ENCODE assay signal across 10 mouse cellular contexts in genomic region chr12:16568496-16568895, GRCm38 (mm10). TPM values are rescaled to one million over a fixed set of nuclear protein-coding genes. Genes with fewer than 3 reads are reported as not detected.
A peak's percentile ranks its signal among the peaks of the same experiment; 100 is the strongest.
DNase-seq lines count a peak whose midpoint lies in the region; ATAC-seq and TF ChIP-seq lines count a peak whose summit lies in the region.
"Had no signal": no experiment of that assay in that cellular context is flagged by ENCODE, and none has a peak within 500 bp of the region (broad histone marks: within the 10 kb centered on the region; RNA-seq: fewer than 3 reads in every experiment).

No protein-coding gene starts in this region.

- H3K4me1 ChIP-seq in bone marrow, adult 2 months (ENCODE audit: control insufficient read depth, insufficient read depth, low read length) = peaks cover 3% of the 10 kb centered on the region
- no peaks in the 10 kb centered on the region for H3K4me1 ChIP-seq in hindbrain, embryonic 14.5 days (replicated peaks; ENCODE audit: control insufficient read depth, insufficient read depth, low read length)
- no peaks in the 10 kb centered on the region for H3K4me1 ChIP-seq in limb, embryonic 11.5 days (ENCODE audit: control insufficient read depth, insufficient read depth, low read length)
- H3K4me1 ChIP-seq in midbrain, postnatal 0 days (ENCODE audit: insufficient read depth, low read length) = no peaks in the 10 kb centered on the region
- H3K4me1 ChIP-seq: embryonic facial prominence, embryonic 12.5 days had no signal

- H3K4me3 ChIP-seq in bone marrow, adult 2 months (replicated peaks; ENCODE audit: control insufficient read depth, low read depth, low read length) = no peak overlapping the region
- H3K4me3 ChIP-seq in hindbrain, embryonic 14.5 days (replicated peaks; ENCODE audit: low read length) = no peak overlapping the region
- no peak overlapping the region for H3K4me3 ChIP-seq in limb, embryonic 11.5 days (ENCODE audit: low read depth, low read length)
- H3K4me3 ChIP-seq in midbrain, postnatal 0 days (ENCODE audit: low read depth, low read length) = no peak overlapping the region
- H3K4me3 ChIP-seq: embryonic facial prominence, embryonic 12.5 days; myocyte had no signal

- WGBS in bone marrow, adult 2 months = 25% methylated on average over 4 of the region's 4 CpGs
- 29% methylated on average over 4 of the region's 4 CpGs for WGBS in hindbrain, embryonic 14.5 days
- WGBS in limb, embryonic 11.5 days = 38% methylated on average over 4 of the region's 4 CpGs
- 30% methylated on average over 4 of the region's 4 CpGs for WGBS in midbrain, postnatal 0 days

- no peaks in the 10 kb centered on the region for H3K27me3 ChIP-seq in hindbrain, embryonic 14.5 days (ENCODE audit: control insufficient read depth, insufficient read depth, low read length)
- H3K27me3 ChIP-seq in limb, embryonic 11.5 days (ENCODE audit: control insufficient read depth, insufficient read depth, low read length) = no peaks in the 10 kb centered on the region
- H3K27me3 ChIP-seq in midbrain, postnatal 0 days (ENCODE audit: insufficient read depth, low read length) = no peaks in the 10 kb centered on the region
- H3K27me3 ChIP-seq: embryonic facial prominence, embryonic 12.5 days had no signal

- H3K36me3 ChIP-seq in hindbrain, embryonic 14.5 days (replicated peaks; ENCODE audit: control insufficient read depth, insufficient read depth) = peaks cover 85% of the 10 kb centered on the region
- H3K36me3 ChIP-seq in limb, embryonic 11.5 days (ENCODE audit: control insufficient read depth, insufficient read depth, low read length) = peaks cover 2% of the 10 kb centered on the region; the same call in 1 of the 2 replicates
- H3K36me3 ChIP-seq in midbrain, postnatal 0 days (ENCODE audit: insufficient read depth, low read length) = peaks cover 44% of the 10 kb centered on the region

- DNase-seq in left cerebral cortex, adult 18-20 months (ENCODE audit: low spot score in 2 of 2) = peak; percentile 56 to 72
- DNase-seq in left cerebral cortex, adult 11 months (ENCODE audit: low spot score) = no peak
- peak; percentile 89 for DNase-seq in hindbrain, embryonic 14.5 days (ENCODE audit: low spot score)
- DNase-seq in limb, embryonic 11.5 days (ENCODE audit: low spot score) = peak; percentile 74
- DNase-seq in midbrain, postnatal 0 days (ENCODE audit: low spot score) = peak; percentile 88
- DNase-seq in thymus, postnatal 0 days (ENCODE audit: low spot score) = peak; percentile 81

- no peak overlapping the region for H3K9ac ChIP-seq in hindbrain, embryonic 14.5 days
- H3K9ac ChIP-seq in limb, embryonic 11.5 days (ENCODE audit: low read length) = no peak overlapping the region
- H3K9ac ChIP-seq in midbrain, postnatal 0 days (replicated peaks; ENCODE audit: low read length, poor library complexity, severe bottlenecking) = no peak overlapping the region
- H3K9ac ChIP-seq: embryonic facial prominence, embryonic 12.5 days had no signal

- TF ChIP-seq CTCF in bone marrow, adult 2 months (IDR thresholded peaks at IDR 0.05; ENCODE audit: control insufficient read depth, insufficient read depth, low read length) = peak; percentile 71
- TF ChIP-seq CTCF in midbrain, postnatal 0 days (IDR thresholded peaks at IDR 0.05) = peak; percentile 93

- no peaks in the 10 kb centered on the region for H3K9me3 ChIP-seq in hindbrain, embryonic 14.5 days (ENCODE audit: control insufficient read depth, low read length)
- H3K9me3 ChIP-seq in limb, embryonic 11.5 days (ENCODE audit: control insufficient read depth, low read length) = no peaks in the 10 kb centered on the region
- no peaks in the 10 kb centered on the region for H3K9me3 ChIP-seq in midbrain, postnatal 0 days (ENCODE audit: low read length)
- H3K9me3 ChIP-seq: embryonic facial prominence, embryonic 12.5 days had no signal

- no peak overlapping the region for H3K27ac ChIP-seq in bone marrow, adult 2 months (ENCODE audit: control insufficient read depth, insufficient read depth, low read depth, low read length, poor library complexity)
- H3K27ac ChIP-seq in hindbrain, embryonic 14.5 days = peak overlapping the region; percentile 62; the same call in 1 of the 2 replicates
- no peak overlapping the region for H3K27ac ChIP-seq in limb, embryonic 11.5 days (replicated peaks; ENCODE audit: low read depth, low read length)
- H3K27ac ChIP-seq in midbrain, postnatal 0 days (ENCODE audit: low read depth, low read length) = no peak overlapping the region; the same call in 1 of the 2 replicates
- H3K27ac ChIP-seq: embryonic facial prominence, embryonic 12.5 days had no signal

- H3K4me2 ChIP-seq in hindbrain, embryonic 14.5 days (replicated peaks) = no peak overlapping the region
- H3K4me2 ChIP-seq in limb, embryonic 11.5 days (ENCODE audit: low read depth, severe bottlenecking) = no peak overlapping the region
- no peak overlapping the region for H3K4me2 ChIP-seq in midbrain, postnatal 0 days (ENCODE audit: low read depth, low read length, poor library complexity, severe bottlenecking)
- H3K4me2 ChIP-seq: embryonic facial prominence, embryonic 12.5 days had no signal

- peak; percentile 87 for ATAC-seq in erythroblast, adult 5-6 weeks (replicated peaks; ENCODE audit: low FRiP score, poor library complexity, severe bottlenecking)
- ATAC-seq in hindbrain, embryonic 14.5 days (ENCODE audit: low FRiP score) = peak; percentile 62; the same call in 1 of the 2 replicates
- ATAC-seq in limb, embryonic 11.5 days (ENCODE audit: insufficient number of reproducible peaks, low FRiP score, low TSS enrichment, low read depth) = no peak
- ATAC-seq in midbrain, postnatal 0 days (ENCODE audit: low FRiP score) = peak; percentile 74; the same call in 1 of the 2 replicates

- no peak for TF ChIP-seq POLR2A in bone marrow, adult 2 months (IDR thresholded peaks at IDR 0.05; ENCODE audit: borderline replicate concordance, control insufficient read depth, low read depth, low read length)

RNA-seq across cellular contexts. Expression of gene Lpin1, which starts 42.3 kb away (rescaled TPM):
- total RNA-seq in left cerebral cortex, adult 18-20 months (2021) = 10 to 100 TPM; 23.3 to 30.5 TPM
- polyA plus RNA-seq in bone marrow, adult 2 months (2011; ENCODE audit: insufficient read depth, insufficient read length, low replicate concordance, missing spikeins) = 6.9 and 14.8 TPM in 2 replicates
- 3.3 and 3.6 TPM in 2 replicates for total RNA-seq in erythroblast, adult 5-6 weeks (2015; ENCODE audit: low replicate concordance)
- 3.8 and 4.2 TPM in 2 replicates for total RNA-seq in erythroblast, adult 5-6 weeks (2017; ENCODE audit: low replicate concordance)
- polyA plus RNA-seq in hindbrain, embryonic 14.5 days (2014; fragmentation: Nextera tagmentation; extraction: Ambion mirVana) = 18.0 and 19.1 TPM in 2 replicates
- polyA plus RNA-seq in limb, embryonic 11.5 days (2014; fragmentation: Nextera tagmentation; extraction: Ambion mirVana) = 7.1 and 7.3 TPM in 2 replicates
- 20.5 and 21.6 TPM in 2 replicates for total RNA-seq in midbrain, postnatal 0 days (2014; rRNA removed)
- polyA plus RNA-seq in midbrain, postnatal 0 days (2015; fragmentation: Nextera tagmentation; extraction: Ambion mirVana) = 11.6 and 12.1 TPM in 2 replicates
- 6.4 and 6.5 TPM in 2 replicates for polyA plus RNA-seq in thymus, postnatal 0 days (2015; fragmentation: Nextera tagmentation; extraction: Ambion mirVana)
